Mouse (Mus musculus) spleen, adult 10 weeks (tissue): ENCODE measurements around the gene Utp14b. TPM values are rescaled to one million over a fixed set of nuclear protein-coding genes. Genes with fewer than 3 reads are reported as not detected.

ENCODE experiments used
- polyA plus RNA-seq: library from polyadenylated mRNA; stranded (reverse); fragments of 350-450 nt; fragmentation: Illumina TruSeq; extraction: RNeasy Lipid Tissue Mini Kit (QIAGEN cat#74804); gene quantifications from one replicate; pipeline ENCODE4 v1.2.3, GENCODE M21; 2015; ENCODE audit warnings: low replicate concordance; ENCODE audit not compliant: insufficient read depth

The Utp14b gene
- 6.0 TPM for polyA plus RNA-seq

GRCm38 (mm10) chr1:78657671-78658440, at the start of gene Utp14b, which contains the start of gene Acsl3:
TSS of gene Utp14b (plus strand) at chr1:78658038.
TSS of gene Acsl3 (plus strand) at chr1:78657825.

Other genes with a start within 250 kb of the Utp14b start
- 77.9 TPM for gene Farsb, start 169.1 kb upstream of the Utp14b start, polyA plus RNA-seq
- 0.62 TPM for gene Mogat1, start 147.0 kb upstream of the Utp14b start, polyA plus RNA-seq
- gene BC035947, start 145.9 kb upstream of the Utp14b start, polyA plus RNA-seq: 0.25 TPM
- 23.1 TPM for gene Acsl3, start 213 bp upstream of the Utp14b start, polyA plus RNA-seq
- 5.5 TPM for gene Kcne4, start 158.7 kb downstream of the Utp14b start, polyA plus RNA-seq